8 mouse cellular contexts compared by ENCODE assay signal in the genomic region with DNA sequence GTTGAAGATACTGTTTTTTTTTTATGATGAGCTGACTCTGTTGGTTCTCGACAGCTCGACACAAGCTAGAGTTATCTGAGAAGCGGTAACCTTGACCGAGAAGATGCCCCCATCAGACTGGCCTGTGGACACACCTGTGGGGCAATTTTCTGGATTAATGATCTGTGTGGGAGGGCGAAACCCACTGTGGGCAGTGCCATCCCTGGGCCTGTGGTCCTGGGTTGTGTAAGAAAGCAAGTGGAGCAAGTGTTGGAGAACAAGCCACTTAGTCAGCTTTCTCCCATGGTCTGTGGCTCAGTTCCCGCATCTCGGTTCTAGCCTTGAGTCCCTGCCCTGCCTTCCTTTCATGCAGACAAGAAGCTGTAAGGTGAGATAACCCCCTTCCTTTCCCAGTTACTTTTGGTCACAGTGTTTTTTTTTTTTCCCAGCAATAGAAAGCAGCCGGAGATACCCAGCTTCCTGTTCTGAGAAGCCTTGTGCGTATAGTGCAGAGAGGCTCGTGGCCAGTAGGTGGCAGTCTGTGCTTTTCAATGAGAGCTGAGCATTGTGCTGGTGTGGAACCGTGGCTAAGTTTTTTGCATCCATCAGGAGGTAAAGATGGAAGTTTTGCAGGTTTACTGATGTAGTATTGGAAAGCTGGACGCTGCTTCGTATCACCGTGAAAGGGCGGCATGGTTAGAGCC. TPM values are rescaled to one million over a fixed set of nuclear protein-coding genes. Genes with fewer than 3 reads are reported as not detected.
DNase-seq lines count a peak whose midpoint lies in the region; ATAC-seq lines count a peak whose summit lies in the region.

No protein-coding gene starts in this region.

- peak; percentile 66 for DNase-seq in R1 (ENCODE audit: low read depth, low spot score)
- DNase-seq in cerebellum, postnatal 25 days = peak; percentile 77 to 87
- peak; percentile 88 to 93 for DNase-seq in frontal cortex, postnatal 36 days (ENCODE audit: low spot score in 2 of 2)
- peak; percentile 62 to 94 for DNase-seq in layer of hippocampus, postnatal 25 days (ENCODE audit: extremely low spot score in 1 of 2, low spot score in 1 of 2)
- peak; percentile 77 for DNase-seq in lung, postnatal 25 days (ENCODE audit: low spot score)
- DNase-seq in retina, embryonic 14.5 days (ENCODE audit: low spot score) = peak; percentile 90
- DNase-seq in thymus, postnatal 36 days = peak; percentile 60 to 67

- H3K4me1 ChIP-seq in hindbrain, embryonic 15.5 days (replicated peaks) = 0 out of 2 replicates have a peak, but pooled peaks cover under 1% of the 10 kb centered on the region

- H3K27me3 ChIP-seq in hindbrain, embryonic 15.5 days = no peaks in the 10 kb centered on the region

- no peak overlapping the region for H3K4me2 ChIP-seq in hindbrain, embryonic 15.5 days

- peak; percentile 92 for ATAC-seq in hindbrain, embryonic 15.5 days (ENCODE audit: low FRiP score, low read depth)

- no peaks in the 10 kb centered on the region for H3K9me3 ChIP-seq in hindbrain, embryonic 15.5 days

- H3K9ac ChIP-seq in hindbrain, embryonic 15.5 days = no peak overlapping the region

- H3K4me3 ChIP-seq in hindbrain, embryonic 15.5 days = no peak overlapping the region

- H3K27ac ChIP-seq in hindbrain, embryonic 15.5 days (replicated peaks) = no peak overlapping the region

- 59% methylated on average over 15 of the region's 15 CpGs for WGBS in hindbrain, embryonic 15.5 days

- H3K36me3 ChIP-seq in hindbrain, embryonic 15.5 days = no peaks in the 10 kb centered on the region

RNA-seq across cellular contexts. Expression of gene Bckdhb, which starts 31.8 kb away (rescaled TPM):
- polyA plus RNA-seq in hindbrain, embryonic 15.5 days (2015; fragmentation: Nextera tagmentation; extraction: Ambion mirVana) = 38.4 and 39.0 TPM in 2 replicates
- total RNA-seq in layer of hippocampus, postnatal 25 days (2021) = 10 to 100 TPM; 38.4 to 42.9 TPM
